Mouse (Mus musculus): ENCODE measurements around the gene Gm4724. TPM values are rescaled to one million over a fixed set of nuclear protein-coding genes. Genes with fewer than 3 reads are reported as not detected.
"Not testable (repeated sequence)": the region's sequence is repeated elsewhere in the genome, so short reads cannot be mapped to it uniquely, and the experiment has no call there.

Gm4724 gene
- 10 to 100 TPM in 1 of 2 experiments, 1 to 10 TPM in 1; 9.8 to 14.0 TPM for total RNA-seq (2021)
- long read RNA-seq, experiment 1, transcript Gm4724-203 (4 exons, 1,198 nt) = major isoform, 7 of 7 reads
- long read RNA-seq, experiment 1, partial matches to known transcripts = 0 of 7 reads
- long read RNA-seq, experiment 1, other reads (novel, unspliced or antisense) = 0 of 7 reads
- long read RNA-seq, experiment 2, transcript Gm4724-203 (4 exons, 1,198 nt) = major isoform, 13 of 15 reads
- long read RNA-seq, experiment 2, partial matches to known transcripts = 0 of 15 reads
- long read RNA-seq, experiment 2, other reads (novel, unspliced or antisense) = 2 of 15 reads

GRCm38 (mm10) chr2:175435707-175436106 lies at the start of gene Gm4724:
TSS of gene Gm4724 (minus strand) at chr2:175435807.
- DNase-seq (ENCODE audit: low spot score in 2 of 2) = not testable (repeated sequence)

- not testable (repeated sequence) for DNase-seq (ENCODE audit: low spot score in 2 of 2)
Observed at GRCm38 (mm10) chr2:175469685-175470084, 34.1 kb upstream of the Gm4724 start, which contains the start of gene Zfp965. TSS of gene Zfp965 (plus strand) at chr2:175469985.

Other genes starting within 250 kb of the Gm4724 start
- gene Gm14391, start 228.9 kb downstream of the Gm4724 start, total RNA-seq (2021) = 100 to 1,000 TPM in 1 of 2 experiments, 10 to 100 TPM in 1; 98.1 to 110 TPM
- 1 to 10 TPM; 5.2 to 6.1 TPM for gene Gm14440, start 160.7 kb downstream of the Gm4724 start, total RNA-seq (2021)
- 10 to 100 TPM; 55.1 to 56.4 TPM for gene Gm4631, start 97.6 kb downstream of the Gm4724 start, total RNA-seq (2021)
- gene Zfp968, start 63.4 kb downstream of the Gm4724 start, total RNA-seq (2021) = 1 to 10 TPM; 4.6 to 7.4 TPM
- gene Zfp965, start 34.2 kb upstream of the Gm4724 start, total RNA-seq (2021) = 1 to 10 TPM; 3.9 to 6.8 TPM
- gene Gm11007, start 208.2 kb upstream of the Gm4724 start, total RNA-seq (2021) = not detected

Measured in layer of hippocampus, postnatal 14 days (tissue).